10 mouse cellular contexts compared by ENCODE assay signal in the genomic region with DNA sequence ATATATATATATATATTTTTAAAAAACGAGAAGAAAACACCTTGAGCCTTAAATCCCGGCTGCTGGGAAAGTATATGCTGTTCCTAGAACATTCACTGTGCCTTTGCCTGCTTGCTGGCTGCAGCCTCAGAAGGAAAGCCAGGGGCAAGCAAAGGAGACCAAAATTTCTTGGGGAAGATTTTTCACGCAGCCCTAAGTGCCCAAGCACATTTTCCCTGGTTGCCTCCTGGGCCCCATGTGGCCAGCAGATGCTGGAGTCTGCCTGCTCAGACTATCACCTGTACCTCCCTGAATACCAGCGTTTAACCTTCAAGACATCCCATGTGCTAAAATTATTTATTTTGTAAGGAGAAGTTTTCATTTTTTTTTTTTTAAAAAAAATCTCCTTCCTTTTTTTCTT. TPM values are rescaled to one million over a fixed set of nuclear protein-coding genes. Genes with fewer than 3 reads are reported as not detected.
A peak's percentile ranks its signal among the peaks of the same experiment; 100 is the strongest.
DNase-seq lines count a peak whose midpoint lies in the region; ATAC-seq and TF ChIP-seq lines count a peak whose summit lies in the region.
"Had no signal": no experiment of that assay in that cellular context is flagged by ENCODE, and none has a peak within 500 bp of the region (broad histone marks: within the 10 kb centered on the region; RNA-seq: fewer than 3 reads in every experiment).

No protein-coding gene starts in this region.

- no peaks in the 10 kb centered on the region for H3K9me3 ChIP-seq in heart, embryonic 12.5 days (replicated peaks)
- H3K9me3 ChIP-seq in embryonic facial prominence, embryonic 10.5 days, result peaks cover 2% of the 10 kb centered on the region; the same call in 1 of the 2 replicates
- H3K9me3 ChIP-seq in hindbrain, embryonic 14.5 days (ENCODE audit: control insufficient read depth, low read length), result no peaks in the 10 kb centered on the region
- no peaks in the 10 kb centered on the region; the same call in 1 of the 2 replicates for H3K9me3 ChIP-seq in midbrain, embryonic 13.5 days

- no peak for ATAC-seq in heart, embryonic 12.5 days (ENCODE audit: insufficient number of reproducible peaks, low FRiP score)
- ATAC-seq in hindbrain, embryonic 14.5 days (ENCODE audit: low FRiP score), result no peak
- ATAC-seq in midbrain, embryonic 13.5 days, result no peak
- no peak for ATAC-seq in megakaryocyte-erythroid progenitor cell, adult 5-6 weeks (replicated peaks; ENCODE audit: low FRiP score, low TSS enrichment, poor library complexity, severe bottlenecking)

- H3K27me3 ChIP-seq in heart, embryonic 12.5 days (replicated peaks), result peaks cover 50% of the 10 kb centered on the region
- peaks cover 20% of the 10 kb centered on the region for H3K27me3 ChIP-seq in heart, adult 2 months (ENCODE audit: control insufficient read depth, insufficient read depth, low read length)
- 0 out of 2 replicates have a peak, but pooled peaks cover 7% of the 10 kb centered on the region for H3K27me3 ChIP-seq in embryonic facial prominence, embryonic 10.5 days (replicated peaks; ENCODE audit: low read depth, poor library complexity, severe bottlenecking)
- H3K27me3 ChIP-seq in hindbrain, embryonic 14.5 days (ENCODE audit: control insufficient read depth, insufficient read depth, low read length), result no peaks in the 10 kb centered on the region
- H3K27me3 ChIP-seq in midbrain, embryonic 13.5 days, result 0 out of 2 replicates have a peak, but pooled peaks cover 2% of the 10 kb centered on the region

- no peaks in the 10 kb centered on the region for H3K36me3 ChIP-seq in heart, embryonic 12.5 days
- no peaks in the 10 kb centered on the region for H3K36me3 ChIP-seq in heart, adult 2 months (ENCODE audit: control insufficient read depth, insufficient read depth, low read length)
- H3K36me3 ChIP-seq in embryonic facial prominence, embryonic 10.5 days (replicated peaks), result peaks cover 21% of the 10 kb centered on the region
- H3K36me3 ChIP-seq in hindbrain, embryonic 14.5 days (replicated peaks; ENCODE audit: control insufficient read depth, insufficient read depth), result no peaks in the 10 kb centered on the region
- H3K36me3 ChIP-seq in midbrain, embryonic 13.5 days, result no peaks in the 10 kb centered on the region

- no peak overlapping the region for H3K4me3 ChIP-seq in heart, embryonic 12.5 days
- H3K4me3 ChIP-seq in heart, adult 2 months, result no peak overlapping the region
- peak overlapping the region; percentile 93 for H3K4me3 ChIP-seq in embryonic facial prominence, embryonic 10.5 days
- peak overlapping the region; percentile 18 for H3K4me3 ChIP-seq in hindbrain, embryonic 14.5 days (replicated peaks; ENCODE audit: low read length)
- H3K4me3 ChIP-seq in midbrain, embryonic 13.5 days (replicated peaks), result peak overlapping the region; percentile 34

- peak overlapping the region; percentile 43 for H3K4me2 ChIP-seq in heart, embryonic 12.5 days
- peak overlapping the region; percentile 42 for H3K4me2 ChIP-seq in hindbrain, embryonic 14.5 days (replicated peaks)
- peak overlapping the region; percentile 52 for H3K4me2 ChIP-seq in midbrain, embryonic 13.5 days (replicated peaks)

- peaks cover 35% of the 10 kb centered on the region for H3K4me1 ChIP-seq in heart, embryonic 12.5 days (replicated peaks)
- no peaks in the 10 kb centered on the region; the same call in 1 of the 2 replicates for H3K4me1 ChIP-seq in heart, adult 2 months (ENCODE audit: control insufficient read depth, insufficient read depth, low read length)
- H3K4me1 ChIP-seq in embryonic facial prominence, embryonic 10.5 days, result peaks cover 63% of the 10 kb centered on the region
- H3K4me1 ChIP-seq in hindbrain, embryonic 14.5 days (replicated peaks; ENCODE audit: control insufficient read depth, insufficient read depth, low read length), result peaks cover 6% of the 10 kb centered on the region
- peaks cover 51% of the 10 kb centered on the region for H3K4me1 ChIP-seq in midbrain, embryonic 13.5 days (replicated peaks)

- H3K27ac ChIP-seq in heart, embryonic 12.5 days (ENCODE audit: poor library complexity, severe bottlenecking), result no peak overlapping the region
- H3K27ac ChIP-seq in heart, adult 2 months, result no peak overlapping the region
- H3K27ac ChIP-seq in embryonic facial prominence, embryonic 10.5 days (replicated peaks), result peak overlapping the region; percentile 44; the same call in 1 of the 2 replicates
- H3K27ac ChIP-seq in hindbrain, embryonic 14.5 days, result no peak overlapping the region
- peak overlapping the region; percentile 59; the same call in 1 of the 2 replicates for H3K27ac ChIP-seq in midbrain, embryonic 13.5 days

- WGBS in heart, embryonic 12.5 days, result 35% methylated on average over 4 of the region's 4 CpGs
- 57% methylated on average over 4 of the region's 4 CpGs for WGBS in heart, adult 2 months
- WGBS in embryonic facial prominence, embryonic 10.5 days, result 31% methylated on average over 4 of the region's 4 CpGs
- WGBS in hindbrain, embryonic 14.5 days, result 56% methylated on average over 4 of the region's 4 CpGs
- WGBS in midbrain, embryonic 13.5 days, result 65% methylated on average over 4 of the region's 4 CpGs

- intact Hi-C loops in heart, adult 2 months (cut with DNase I), result no loop called here

- no peak overlapping the region for H3K9ac ChIP-seq in heart, embryonic 12.5 days
- no peak overlapping the region for H3K9ac ChIP-seq in heart, adult 2 months (ENCODE audit: low read depth, low read length)
- peak overlapping the region; percentile 40; the same call in 1 of the 2 replicates for H3K9ac ChIP-seq in hindbrain, embryonic 14.5 days
- H3K9ac ChIP-seq in midbrain, embryonic 13.5 days (replicated peaks), result peak overlapping the region; percentile 53; the same call in 1 of the 2 replicates

- TF ChIP-seq POLR2A in heart, adult 2 months (IDR thresholded peaks at IDR 0.05; ENCODE audit: insufficient read depth, low read depth, low read length), result no peak

- no peaks in the 10 kb centered on the region for H3K79me2 ChIP-seq in heart, adult 2 months (replicated peaks; ENCODE audit: control insufficient read depth, insufficient read depth, low read length)

- no peak for DNase-seq in heart, adult 2 months
- peak; percentile 70 for DNase-seq in embryonic facial prominence, embryonic 10.5 days (ENCODE audit: low spot score)
- no peak for DNase-seq in hindbrain, embryonic 14.5 days (ENCODE audit: low spot score)
- DNase-seq in right cerebral cortex, adult 18-20 months, result no peak
- no peak for DNase-seq in gastrocnemius, postnatal 10 days
- DNase-seq: right cerebral cortex, postnatal 14 days had no signal

- TF ChIP-seq EP300 in heart, adult 2 months (IDR thresholded peaks at IDR 0.05; ENCODE audit: insufficient read depth, low read depth, low read length), result no peak

- no peak for TF ChIP-seq CTCF in heart, adult 2 months (IDR thresholded peaks at IDR 0.05)

RNA-seq across cellular contexts. Expression of gene Sox9, which starts 4.4 kb away (rescaled TPM):
- polyA plus RNA-seq in heart, embryonic 12.5 days (2016; fragmentation: Nextera tagmentation; extraction: Ambion mirVana), result 57.9 and 58.6 TPM in 2 replicates
- 1 to 10 TPM; 1.3 to 1.5 TPM for total RNA-seq in heart, adult 2 months (2021)
- 1.9 and 2.7 TPM in 2 replicates for polyA plus RNA-seq in heart, adult 2 months (2012; rRNA removed)
- 108 and 112 TPM in 2 replicates for polyA plus RNA-seq in embryonic facial prominence, embryonic 10.5 days (2016; fragmentation: Nextera tagmentation; extraction: Ambion mirVana)
- 44.2 and 49.0 TPM in 2 replicates for polyA plus RNA-seq in hindbrain, embryonic 14.5 days (2014; fragmentation: Nextera tagmentation; extraction: Ambion mirVana)
- 71.5 and 83.9 TPM in 2 replicates for polyA plus RNA-seq in midbrain, embryonic 13.5 days (2015; fragmentation: Nextera tagmentation; extraction: Ambion mirVana)
- not detected in 2 replicates for total RNA-seq in megakaryocyte-erythroid progenitor cell, adult 5-6 weeks (2014; fragmentation: Nextera tagmentation)
- not detected in 2 replicates for total RNA-seq in megakaryocyte-erythroid progenitor cell, adult 5-6 weeks (2017)
- 1 to 10 TPM; 2.1 to 2.7 TPM for total RNA-seq in gastrocnemius, postnatal 10 days (2021)
- total RNA-seq: monocyte, adult 5-6 weeks had no signal

Comparison
In these comparisons a context has a peak if more than half of its experiments do, and no peak if none do; other contexts are left out.
1. RNA of gene Sox9, which starts 4.4 kb away (polyA plus RNA-seq): 108 to 112 TPM in embryonic facial prominence, embryonic 10.5 days, 71.5 to 83.9 TPM in midbrain, embryonic 13.5 days, 57.9 to 58.6 TPM in heart, embryonic 12.5 days and 44.2 to 49.0 TPM in hindbrain, embryonic 14.5 days; 1.9 to 2.7 TPM in heart, adult 2 months; every median in the first group is over 10 times any median in the second.
2. H3K27ac ChIP-seq: peak in embryonic facial prominence, embryonic 10.5 days (single experiment) and midbrain, embryonic 13.5 days (single experiment); none in heart, embryonic 12.5 days (single experiment), heart, adult 2 months (single experiment) and hindbrain, embryonic 14.5 days (single experiment).
3. H3K4me3 ChIP-seq: peak in embryonic facial prominence, embryonic 10.5 days (single experiment), hindbrain, embryonic 14.5 days (single experiment) and midbrain, embryonic 13.5 days (single experiment); none in heart, embryonic 12.5 days (single experiment) and heart, adult 2 months (single experiment).
4. H3K9ac ChIP-seq: peak in hindbrain, embryonic 14.5 days (single experiment) and midbrain, embryonic 13.5 days (single experiment); none in heart, embryonic 12.5 days (single experiment) and heart, adult 2 months (single experiment).
5. Peak in every context shown above with its lines, with median percentiles within 50 percentile points of each other: H3K4me2 ChIP-seq.